Mouse (Mus musculus) mature B cell (primary cell): Measurements from ENCODE around the gene Pid1.
"Not testable (repeated sequence)": the region's sequence is repeated elsewhere in the genome, so short reads cannot be mapped to it uniquely, and the experiment has no call there.

ENCODE experiments used
- in situ Hi-C: fragments of 300-500 bp; cut with MboI; formaldehyde crosslinking; loops from 2 replicates; pipeline ENCODE4 v1.14.3; 2019

Gene Pid1

GRCm38 (mm10) chr1:84359611-84360500 is 4.1 kb downstream of the Pid1 start:
- in situ Hi-C loops = no loop called here

- in situ Hi-C loops = no loop called here
Measured at GRCm38 (mm10) chr1:84357216-84357615, 6.8 kb downstream of the Pid1 start.

- in situ Hi-C loops = no loop called here
Measured at GRCm38 (mm10) chr1:84350262-84350661, 13.7 kb downstream of the Pid1 start.

- in situ Hi-C loops = no loop called here
Measured at GRCm38 (mm10) chr1:84347796-84348476, 16.0 kb downstream of the Pid1 start.

- in situ Hi-C loops = not testable (repeated sequence)
Measured at GRCm38 (mm10) chr1:84332797-84333196, 31.2 kb downstream of the Pid1 start.

GRCm38 (mm10) chr1:84331861-84332260 is 32.1 kb downstream of the Pid1 start:
- in situ Hi-C loops = not testable (repeated sequence)

- in situ Hi-C loops = no loop called here
Measured at GRCm38 (mm10) chr1:84325309-84325708, 38.7 kb downstream of the Pid1 start.

GRCm38 (mm10) chr1:84321327-84321726 is 42.7 kb downstream of the Pid1 start:
- in situ Hi-C loops = no loop called here

- in situ Hi-C loops = no loop called here
Measured at GRCm38 (mm10) chr1:84318569-84318968, 45.4 kb downstream of the Pid1 start.

GRCm38 (mm10) chr1:84317827-84318226 is 46.2 kb downstream of the Pid1 start:
- in situ Hi-C loops = no loop called here

- in situ Hi-C loops = no loop called here
Measured at GRCm38 (mm10) chr1:84309966-84310460, 54.0 kb downstream of the Pid1 start.

- in situ Hi-C loops = no loop called here
Measured at GRCm38 (mm10) chr1:84305713-84306421, 58.1 kb downstream of the Pid1 start.

- in situ Hi-C loops = no loop called here
Measured at GRCm38 (mm10) chr1:84302788-84303187, 61.2 kb downstream of the Pid1 start.

GRCm38 (mm10) chr1:84299719-84300118 is 64.3 kb downstream of the Pid1 start:
- in situ Hi-C loops = no loop called here

GRCm38 (mm10) chr1:84286682-84287111 is 77.3 kb downstream of the Pid1 start:
- in situ Hi-C loops = no loop called here

GRCm38 (mm10) chr1:84285620-84286019 is 78.4 kb downstream of the Pid1 start:
- in situ Hi-C loops = no loop called here

GRCm38 (mm10) chr1:84284293-84285068 is 79.5 kb downstream of the Pid1 start:
- in situ Hi-C loops = no loop called here

- in situ Hi-C loops = no loop called here
Measured at GRCm38 (mm10) chr1:84283119-84283518, 80.9 kb downstream of the Pid1 start.

- in situ Hi-C loops = no loop called here
Measured at GRCm38 (mm10) chr1:84280171-84280570, 83.8 kb downstream of the Pid1 start.

- in situ Hi-C loops = no loop called here
Measured at GRCm38 (mm10) chr1:84278359-84279255, 85.4 kb downstream of the Pid1 start.
